Mouse (Mus musculus) lung, adult 2 months (tissue): ENCODE measurements around the gene Ccdc136.

Source experiments
- CTCF ChIP-seq: fragments of 200-500 bp; IDR thresholded peaks from 2 replicates; pipeline ENCODE4 v1.5.1; 2011; ENCODE audit warnings: mild to moderate bottlenecking, low read length, control low read depth; ENCODE audit not compliant: insufficient read depth
- POLR2A ChIP-seq: fragments of 200-500 bp; IDR thresholded peaks from 2 replicates; pipeline ENCODE4 v1.6.1; 2011; ENCODE audit warnings: low read depth, mild to moderate bottlenecking, control low read depth, low read length, borderline replicate concordance; ENCODE audit errors: extremely low read depth

GRCm38 (mm10) chr6:29468851-29469250 is 72.7 kb downstream of the Ccdc136 start:
- no peak for TF ChIP-seq CTCF
- no peak for TF ChIP-seq POLR2A
